Mouse (Mus musculus): ENCODE measurements at regions not wholly inside any gene's neighbourhood (a gene's known extent, or its start where the extent isn't known, plus 50 kb on each side); places are given as distances from the start of the nearest gene placed in this dataset.

GRCm38 (mm10) chr8:49372686-49373085, 528.9 kb upstream of the Tenm3 start:
- no peak for TF ChIP-seq CTCF (IDR thresholded peaks at IDR 0.05; ENCODE audit: low read depth)
- no peak for TF ChIP-seq EP300 (optimal IDR thresholded peaks at IDR 0.05)
